Mouse (Mus musculus) cerebellum, adult 2 months (tissue): ENCODE data around the gene Hnf1b.

ENCODE experiments used
- CTCF ChIP-seq: fragments of 200-500 bp; IDR thresholded peaks from 2 replicates; pipeline ENCODE4 v1.5.1; 2011; ENCODE audit warnings: low read depth, mild to moderate bottlenecking, control low read depth, low read length, moderate library complexity, borderline replicate concordance; ENCODE audit not compliant: insufficient read depth
- POLR2A ChIP-seq: fragments of 200-500 bp; IDR thresholded peaks from 2 replicates; pipeline ENCODE4 v1.6.1; 2011; ENCODE audit warnings: low read length, control low read depth, borderline replicate concordance; ENCODE audit not compliant: insufficient read depth

GRCm38 (mm10) chr11:83850586-83851272, 866 bp downstream of the Hnf1b start:
- no peak for TF ChIP-seq CTCF
- TF ChIP-seq POLR2A, result no peak
